Mouse (Mus musculus): Measurements from ENCODE around the gene Gabpb1. TPM values are rescaled to one million over a fixed set of nuclear protein-coding genes. Genes with fewer than 3 reads are reported as not detected.

Gabpb1 gene
- total and polyA plus RNA-seq, 3 experiments: 23.9 to 50.2 (median 50.1) TPM

- TF ChIP-seq HCFC1 (IDR thresholded peaks at IDR 0.05; ENCODE audit: low read depth, low read length) (no peak), CHD1 (IDR thresholded peaks at IDR 0.05; ENCODE audit: low read depth, low read length) (no peak), ETS1 (conservative IDR thresholded peaks at IDR 0.05; ENCODE audit: low read depth, low read length) (no peak), USF1 (IDR thresholded peaks at IDR 0.05; ENCODE audit: low read depth, low read length) (no peak), IRF4 (IDR thresholded peaks at IDR 0.05; ENCODE audit: low read depth, low read length) (peak; percentile 87), E2F4 (IDR thresholded peaks at IDR 0.05; ENCODE audit: insufficient replicate concordance, low read depth, low read length) (no peak), ZC3H11A (IDR thresholded peaks at IDR 0.05; ENCODE audit: low read depth, low read length) (no peak), KAT2A (IDR thresholded peaks at IDR 0.05; ENCODE audit: insufficient replicate concordance, low read length) (no peak)
Measured at GRCm38 (mm10) chr2:126601918-126602600, 74.1 kb downstream of the Gabpb1 start (continued).

- in situ Hi-C loops (cut with MboI; ENCODE audit: low pct_ligation_motif_present, low pct_unique_long_range_greater_than_20kb, low sequenced_read_pairs) (loop anchor here (10.0 kb wide), 1 partner anchor 64 kb away; no protein-coding TSS in a partner anchor), dilution Hi-C loops (cut with MboI; ENCODE audit: extremely low pct_ligation_motif_present, extremely low pct_unique_long_range_greater_than_20kb, low sequenced_read_pairs) (no loop called here)
- Histone ChIP-seq H3K79me2 (replicated peaks; ENCODE audit: control insufficient read depth, extremely low read depth, insufficient read depth, poor library complexity, severe bottlenecking) (no peaks in the 10 kb centered on the region), H3K27me3 (replicated peaks) (no peaks in the 10 kb centered on the region), H3K4me1 (ENCODE audit: control insufficient read depth in 1 of 2, insufficient read depth in 2 of 2) (peaks cover 8 to 38% of the 10 kb centered on the region in 2 experiments), H3K4me2 (ENCODE audit: insufficient read depth, low read depth, poor library complexity, severe bottlenecking) (no peak overlapping the region), H3K9me3 (replicated peaks; ENCODE audit: low read length) (no peaks in the 10 kb centered on the region), H3K4me3 (replicated peaks in 1 of 3; ENCODE audit: low read depth in 2 of 3, low read length in 2 of 3, poor library complexity in 1 of 3) (no peak overlapping the region), H3K27ac (ENCODE audit: insufficient read depth, low read depth) (no peak overlapping the region), H3K9ac (ENCODE audit: insufficient read depth, low read depth) (no peak overlapping the region), H3K36me3 (replicated peaks in 1 of 2; ENCODE audit: control insufficient read depth in 1 of 2, insufficient read depth in 1 of 2, low read length in 1 of 2) (no peaks in the 10 kb centered on the region)
- TF ChIP-seq MYC (IDR thresholded peaks at IDR 0.05; ENCODE audit: low read depth, low read length): no peak
- no peak for TF ChIP-seq NELFE (IDR thresholded peaks at IDR 0.05; ENCODE audit: low read depth, low read length)
- no peak for TF ChIP-seq ELF1 (IDR thresholded peaks at IDR 0.05; ENCODE audit: low read depth, low read length)
- no peak for TF ChIP-seq ETS1 (conservative IDR thresholded peaks at IDR 0.05; ENCODE audit: low read depth, low read length)
- no peak for TF ChIP-seq POLR2AphosphoS2 (IDR thresholded peaks at IDR 0.05; ENCODE audit: low read depth, low read length)
- no peak for TF ChIP-seq USF1 (IDR thresholded peaks at IDR 0.05; ENCODE audit: low read depth, low read length)
- no peak for TF ChIP-seq CHD2 (IDR thresholded peaks at IDR 0.05; ENCODE audit: low read length)
- TF ChIP-seq CHD1 (IDR thresholded peaks at IDR 0.05; ENCODE audit: low read depth, low read length): no peak
- TF ChIP-seq ZKSCAN1 (IDR thresholded peaks at IDR 0.05; ENCODE audit: borderline replicate concordance, low read depth, low read length): no peak
- no peak for TF ChIP-seq EP300 (IDR thresholded peaks at IDR 0.05; ENCODE audit: low read length)
- no peak for TF ChIP-seq RAD21 (IDR thresholded peaks at IDR 0.05; ENCODE audit: low read depth, low read length)
- DNase-seq (ENCODE audit: extremely low read depth): no peak
Measured at GRCm38 (mm10) chr2:126600533-126600932, 75.6 kb downstream of the Gabpb1 start.

GRCm38 (mm10) chr2:126599005-126599404 is 77.1 kb downstream of the Gabpb1 start:
- H3K27me3 ChIP-seq (replicated peaks): no peaks in the 10 kb centered on the region
- DNase-seq (ENCODE audit: extremely low read depth): peak; percentile 52
- dilution Hi-C loops (cut with MboI; ENCODE audit: extremely low pct_ligation_motif_present, extremely low pct_unique_long_range_greater_than_20kb, low sequenced_read_pairs) (no loop called here), in situ Hi-C loops (cut with MboI; ENCODE audit: low pct_ligation_motif_present, low pct_unique_long_range_greater_than_20kb, low sequenced_read_pairs) (loop anchor here (10.0 kb wide), 2 partner anchors 186 to 406 kb away; partner anchors contain the start of genes Ap4e1 and Usp50)
- peak overlapping the region; percentile 52 for H3K4me2 ChIP-seq (ENCODE audit: insufficient read depth, low read depth, poor library complexity, severe bottlenecking)
- no peaks in the 10 kb centered on the region for H3K36me3 ChIP-seq (replicated peaks in 1 of 2; ENCODE audit: control insufficient read depth in 1 of 2, insufficient read depth in 1 of 2, low read length in 1 of 2)
- H3K79me2 ChIP-seq (replicated peaks; ENCODE audit: control insufficient read depth, extremely low read depth, insufficient read depth, poor library complexity, severe bottlenecking): no peaks in the 10 kb centered on the region
- peaks cover 8 to 38% of the 10 kb centered on the region in 2 experiments for H3K4me1 ChIP-seq (ENCODE audit: control insufficient read depth in 1 of 2, insufficient read depth in 2 of 2)
- no peak overlapping the region for H3K4me3 ChIP-seq (replicated peaks in 1 of 3; ENCODE audit: low read depth in 2 of 3, low read length in 2 of 3, poor library complexity in 1 of 3)
- H3K27ac ChIP-seq (ENCODE audit: insufficient read depth, low read depth): no peak overlapping the region
- H3K9me3 ChIP-seq (replicated peaks; ENCODE audit: low read length): no peaks in the 10 kb centered on the region
- H3K9ac ChIP-seq (ENCODE audit: insufficient read depth, low read depth): no peak overlapping the region
- no peak for TF ChIP-seq EP300 (IDR thresholded peaks at IDR 0.05; ENCODE audit: low read length)
- no peak for TF ChIP-seq TBP (conservative IDR thresholded peaks at IDR 0.05; ENCODE audit: low read depth, low read length)
- no peak for TF ChIP-seq KAT2A (IDR thresholded peaks at IDR 0.05; ENCODE audit: insufficient replicate concordance, low read length)
- TF ChIP-seq MEF2A (IDR thresholded peaks at IDR 0.05; ENCODE audit: borderline replicate concordance, low read depth, low read length): peak; percentile 3; the same call in 1 of the 2 replicates
- TF ChIP-seq TCF12 (IDR thresholded peaks at IDR 0.05; ENCODE audit: low read depth, low read length): no peak
- TF ChIP-seq CHD2 (IDR thresholded peaks at IDR 0.05; ENCODE audit: low read length): no peak
- peak; percentile 39 for TF ChIP-seq ZC3H11A (IDR thresholded peaks at IDR 0.05; ENCODE audit: low read depth, low read length)
- TF ChIP-seq USF2 (conservative IDR thresholded peaks at IDR 0.05; ENCODE audit: low read depth, low read length): no peak
- no peak for TF ChIP-seq JUND (conservative IDR thresholded peaks at IDR 0.05; ENCODE audit: low read depth, low read length)
- TF ChIP-seq MAFK (IDR thresholded peaks at IDR 0.05; ENCODE audit: insufficient replicate concordance, low read length): no peak
- TF ChIP-seq USF1 (IDR thresholded peaks at IDR 0.05; ENCODE audit: low read depth, low read length): no peak
- no peak for TF ChIP-seq ZNF384 (IDR thresholded peaks at IDR 0.05; ENCODE audit: low read depth, low read length)
- TF ChIP-seq RAD21 (IDR thresholded peaks at IDR 0.05; ENCODE audit: low read depth, low read length): peak; percentile 79
- 0 out of 2 replicates have a peak, but pooled peaks have one; percentile 20 for TF ChIP-seq MYC (IDR thresholded peaks at IDR 0.05; ENCODE audit: low read depth, low read length)
- TF ChIP-seq MXI1 (IDR thresholded peaks at IDR 0.05; ENCODE audit: low read depth, low read length): no peak
- peak; percentile 13 to 83; a peak in 2 of 4 replicates for TF ChIP-seq CTCF (conservative IDR thresholded peaks at IDR 0.05 in 1 of 2, IDR thresholded peaks at IDR 0.05 in 1 of 2; ENCODE audit: low read depth in 2 of 2, low read length in 2 of 2)
- TF ChIP-seq MAZ (IDR thresholded peaks at IDR 0.05; ENCODE audit: low read depth, low read length): 0 out of 2 replicates have a peak, but pooled peaks have one; percentile 41
- TF ChIP-seq IRF4 (IDR thresholded peaks at IDR 0.05; ENCODE audit: low read depth, low read length): peak; percentile 50; the same call in 1 of the 2 replicates
- TF ChIP-seq NELFE (IDR thresholded peaks at IDR 0.05; ENCODE audit: low read depth, low read length): peak; percentile 14; the same call in 1 of the 2 replicates
